Mouse (Mus musculus): ENCODE measurements around the gene Tmsb15b2.
A peak's percentile ranks its signal among the peaks of the same experiment; 100 is the strongest.
"Not testable (repeated sequence)": the region's sequence is repeated elsewhere in the genome, so short reads cannot be mapped to it uniquely, and the experiment has no call there.

Tmsb15b2 gene

DNA sequence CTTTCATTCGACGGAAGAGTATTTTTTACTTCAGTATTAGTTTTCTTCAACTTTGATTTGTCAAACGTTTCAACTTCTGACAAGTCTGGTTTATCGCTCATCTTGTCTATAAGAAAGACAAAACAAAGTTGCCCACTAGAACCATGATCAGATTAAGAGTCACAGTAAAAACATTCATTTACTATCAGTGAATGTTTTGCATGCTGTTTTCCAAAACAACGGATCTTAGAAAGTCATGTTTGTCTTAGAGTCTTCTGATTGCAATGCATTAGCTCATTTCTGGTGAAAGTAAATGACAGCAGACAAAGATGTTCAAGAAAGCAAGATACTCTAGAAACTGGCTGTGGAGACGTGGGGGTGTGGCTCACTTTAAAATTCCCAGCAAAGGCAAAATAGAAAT lies at the start of gene Tmsb15b2:
Gene Tmsb15b2 (minus strand): TSS at position 101 of the 400 bp plus-strand sequence.
- not testable (repeated sequence) for DNase-seq (ENCODE audit: extremely low read depth, low read depth)

- peak; percentile 56 for DNase-seq (ENCODE audit: extremely low read depth, low read depth)
Measured at GRCm38 (mm10) chrX:137019310-137019709, 44.0 kb upstream of the Tmsb15b2 start.

DNA sequence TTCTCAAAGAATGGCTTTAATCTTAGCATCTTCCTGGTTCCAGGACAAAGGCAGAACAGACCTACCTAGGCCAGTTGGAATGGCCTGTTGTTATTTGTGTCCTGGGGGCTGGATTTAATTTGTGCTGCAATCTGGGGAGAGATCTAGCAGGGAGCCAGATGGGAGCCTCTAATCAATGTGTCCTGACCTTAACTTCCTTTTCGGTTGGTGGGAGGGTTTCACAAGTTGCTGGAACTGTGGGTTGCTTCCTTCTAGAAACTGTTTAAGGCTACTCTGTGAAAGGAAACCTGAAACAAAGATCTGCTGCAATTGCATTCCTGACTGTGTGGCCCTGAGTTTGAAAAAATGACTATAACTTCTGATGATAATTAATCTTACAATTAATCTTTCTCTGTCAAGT lies 42.4 kb upstream of the Tmsb15b2 start:
- no peak for DNase-seq (ENCODE audit: extremely low read depth, low read depth)

- DNase-seq (ENCODE audit: extremely low read depth, low read depth), result peak; percentile 59
Measured at GRCm38 (mm10) chrX:137015099-137015709, 39.9 kb upstream of the Tmsb15b2 start.

DNA sequence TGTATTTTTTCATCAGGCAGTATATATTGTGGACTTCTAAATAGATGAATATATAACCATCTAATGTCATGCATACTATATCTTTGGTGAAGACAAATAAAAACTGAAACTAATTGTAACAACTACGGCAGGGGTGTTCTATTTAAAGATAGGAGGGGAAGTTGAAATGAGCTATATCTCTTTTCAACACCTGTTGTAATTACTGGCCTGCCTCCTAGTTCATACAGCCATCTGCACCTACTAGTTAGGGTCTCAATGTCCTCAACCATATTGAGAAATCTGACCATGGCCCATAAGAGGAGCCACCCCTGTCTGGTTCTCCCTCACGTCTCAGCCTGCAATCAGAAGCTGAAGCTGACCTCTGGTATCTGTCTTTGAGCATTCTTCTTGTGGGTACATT lies 21.0 kb upstream of the Tmsb15b2 start:
- no peak for DNase-seq (ENCODE audit: extremely low read depth, low read depth)

DNA sequence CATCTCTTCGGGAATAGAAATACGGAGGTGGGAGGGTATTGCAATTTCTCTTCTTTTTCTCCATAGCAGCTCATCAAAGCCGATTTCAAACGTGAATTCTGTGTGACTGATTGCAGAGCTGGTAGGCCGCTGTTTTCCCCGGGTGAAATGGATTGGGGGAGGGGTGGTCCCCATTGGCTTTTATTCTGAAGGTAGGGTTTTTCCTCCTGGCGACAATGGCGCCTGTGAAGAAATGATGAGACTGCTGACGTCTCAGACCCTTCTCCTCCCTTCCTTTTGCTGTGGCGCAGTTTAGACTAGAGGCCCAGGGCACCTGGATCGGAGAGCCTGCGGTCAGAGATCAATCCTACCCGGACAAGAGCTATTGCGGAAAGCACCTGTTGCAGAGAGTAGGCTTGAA lies 18.3 kb upstream of the Tmsb15b2 start:
- DNase-seq (ENCODE audit: extremely low read depth, low read depth), result no peak

DNA sequence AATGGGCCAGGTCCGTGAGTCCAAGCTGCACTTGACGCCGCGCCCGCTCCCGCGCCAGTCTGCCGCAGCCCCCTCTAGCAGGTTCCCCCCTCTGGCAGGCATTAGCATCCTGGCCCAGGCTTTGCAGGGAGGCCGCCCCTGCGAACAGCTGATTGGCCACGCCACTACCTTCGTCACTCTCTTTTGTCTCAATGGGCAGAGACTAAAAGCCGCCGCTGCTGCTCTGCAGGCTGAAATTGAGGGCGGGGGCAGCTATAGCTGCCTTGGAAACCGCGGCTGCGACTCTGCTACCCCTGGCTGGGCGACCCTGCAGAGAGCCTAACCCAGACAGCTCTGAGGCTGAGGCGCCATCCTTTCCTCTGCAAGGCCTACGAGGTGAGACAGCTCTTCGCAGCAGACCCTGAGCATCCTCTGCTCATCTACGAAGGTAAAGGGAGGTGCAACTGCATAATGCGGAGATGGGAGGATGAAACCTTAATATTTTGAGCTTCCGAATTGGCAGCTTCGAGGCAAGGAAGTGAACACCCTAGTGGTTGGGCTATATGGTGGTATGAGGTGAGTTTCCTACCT lies 17.8 kb upstream of the Tmsb15b2 start, which contains the start of gene Zcchc18:
Gene Zcchc18 (plus strand): TSS at position 178 of the 570 bp plus-strand sequence.
- DNase-seq (ENCODE audit: extremely low read depth, low read depth), result no peak

DNA sequence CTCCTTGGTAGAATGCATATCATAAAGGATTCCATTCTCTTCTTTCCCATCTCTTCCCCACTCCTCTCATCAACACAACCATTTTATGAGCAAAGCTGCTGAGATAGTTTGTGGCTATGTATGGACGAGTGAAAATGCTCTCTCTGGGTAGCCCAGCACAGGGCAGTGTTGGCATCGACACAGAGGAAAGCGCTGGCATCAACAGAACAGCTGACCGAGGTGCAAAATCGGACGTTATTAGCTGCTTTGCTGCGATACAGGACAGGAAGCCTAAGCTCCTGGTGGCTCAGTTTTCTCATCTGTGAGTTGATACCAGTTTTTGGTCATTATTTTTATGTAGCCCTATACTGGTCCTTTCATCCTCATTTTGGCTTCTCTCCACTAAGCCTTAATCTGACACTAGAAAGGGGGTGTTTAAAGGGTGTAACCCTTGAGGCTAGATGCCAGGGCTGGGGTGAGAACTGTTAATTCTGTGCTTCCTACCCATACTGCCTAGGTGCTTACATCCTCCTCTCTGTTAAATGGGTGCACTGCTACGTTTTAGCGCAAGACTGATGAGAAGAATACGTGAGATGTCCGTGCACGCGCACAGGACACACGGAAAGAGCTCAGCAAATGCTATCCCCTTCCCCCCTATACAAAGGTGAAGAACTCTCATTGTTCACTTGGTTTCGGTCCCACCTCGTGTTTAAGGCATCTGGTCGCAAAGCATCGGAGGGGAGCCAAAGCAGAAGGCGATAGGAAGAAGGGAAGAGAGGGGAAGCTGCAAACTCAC lies 17.1 kb upstream of the Tmsb15b2 start:
- no peak for DNase-seq (ENCODE audit: extremely low read depth, low read depth)

DNA sequence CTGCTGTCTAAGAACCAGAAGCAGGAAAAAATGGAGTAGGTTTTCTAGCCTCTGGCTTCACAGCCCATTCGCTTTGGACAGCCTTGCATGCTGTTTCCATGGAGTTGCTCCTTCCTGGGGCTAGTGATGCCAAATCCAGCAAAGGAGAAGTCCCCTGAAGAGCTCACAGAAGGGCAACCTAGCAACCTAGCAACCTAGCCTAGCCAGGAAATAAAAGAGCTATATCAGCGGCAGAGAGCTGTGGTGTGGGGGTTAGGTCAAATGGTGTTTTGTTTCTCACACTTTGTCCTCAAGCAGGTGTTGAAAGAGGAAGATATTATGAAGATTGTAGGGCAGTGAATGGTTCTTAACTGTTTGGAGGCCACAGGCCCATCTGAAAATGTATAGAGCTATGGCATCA lies 16.0 kb upstream of the Tmsb15b2 start:
- DNase-seq (ENCODE audit: extremely low read depth, low read depth), result no peak

GRCm38 (mm10) chrX:136986039-136986438 lies 10.7 kb upstream of the Tmsb15b2 start:
- DNase-seq (ENCODE audit: extremely low read depth, low read depth), result peak; percentile 50

- DNase-seq (ENCODE audit: extremely low read depth, low read depth), result no peak
Measured at GRCm38 (mm10) chrX:136978616-136979015, 3.3 kb upstream of the Tmsb15b2 start.

GRCm38 (mm10) chrX:136976424-136977084 lies 1.3 kb upstream of the Tmsb15b2 start, which contains the start of the genes Tmsb15l and Tmsb15b1:
Tmsb15l (minus strand) TSS chrX:136976869.
Tmsb15b1 (minus strand) TSS chrX:136976874.
- DNase-seq (ENCODE audit: extremely low read depth, low read depth), result no peak

- DNase-seq (ENCODE audit: extremely low read depth, low read depth), result no peak
Measured at GRCm38 (mm10) chrX:136959688-136960087, 15.6 kb downstream of the Tmsb15b2 start.

- not testable (repeated sequence) for DNase-seq (ENCODE audit: extremely low read depth, low read depth)
Measured at GRCm38 (mm10) chrX:136958300-136958699, 17.0 kb downstream of the Tmsb15b2 start.

GRCm38 (mm10) chrX:136957583-136958279 lies 17.6 kb downstream of the Tmsb15b2 start:
- DNase-seq (ENCODE audit: extremely low read depth, low read depth), result not testable (repeated sequence)

DNA sequence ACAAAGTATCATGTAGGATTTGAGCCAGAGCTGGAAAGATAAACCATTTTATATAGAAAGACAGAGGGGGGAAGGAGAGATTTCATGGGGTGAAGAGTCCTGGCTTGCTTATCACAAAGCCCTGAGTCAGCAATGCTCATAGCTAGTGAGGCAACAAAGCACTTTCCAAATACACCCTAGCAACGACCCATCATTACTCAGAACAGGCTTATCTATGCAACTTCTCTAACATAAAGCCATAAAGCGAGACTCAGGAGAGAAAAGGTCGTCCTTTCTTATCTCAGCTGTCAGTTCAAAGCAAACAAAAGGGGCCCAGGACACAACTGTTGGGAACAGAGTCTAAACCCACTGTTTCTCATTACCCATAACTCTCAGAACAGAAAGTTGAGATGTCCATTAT lies 37.3 kb downstream of the Tmsb15b2 start:
- peak; percentile 9 for DNase-seq (ENCODE audit: extremely low read depth, low read depth)

- DNase-seq (ENCODE audit: extremely low read depth, low read depth), result no peak
Measured at GRCm38 (mm10) chrX:136927031-136927430, 48.3 kb downstream of the Tmsb15b2 start, which contains the start of gene H2bfm. H2bfm (plus strand) TSS chrX:136927325.

- DNase-seq (ENCODE audit: extremely low read depth, low read depth), result no peak
Measured at GRCm38 (mm10) chrX:136925863-136926262, 49.4 kb downstream of the Tmsb15b2 start.

Data from MEL-GATA-1-ER (cell line).